Comparison of ENCODE assay signal across 8 mouse cellular contexts in the genomic region with DNA sequence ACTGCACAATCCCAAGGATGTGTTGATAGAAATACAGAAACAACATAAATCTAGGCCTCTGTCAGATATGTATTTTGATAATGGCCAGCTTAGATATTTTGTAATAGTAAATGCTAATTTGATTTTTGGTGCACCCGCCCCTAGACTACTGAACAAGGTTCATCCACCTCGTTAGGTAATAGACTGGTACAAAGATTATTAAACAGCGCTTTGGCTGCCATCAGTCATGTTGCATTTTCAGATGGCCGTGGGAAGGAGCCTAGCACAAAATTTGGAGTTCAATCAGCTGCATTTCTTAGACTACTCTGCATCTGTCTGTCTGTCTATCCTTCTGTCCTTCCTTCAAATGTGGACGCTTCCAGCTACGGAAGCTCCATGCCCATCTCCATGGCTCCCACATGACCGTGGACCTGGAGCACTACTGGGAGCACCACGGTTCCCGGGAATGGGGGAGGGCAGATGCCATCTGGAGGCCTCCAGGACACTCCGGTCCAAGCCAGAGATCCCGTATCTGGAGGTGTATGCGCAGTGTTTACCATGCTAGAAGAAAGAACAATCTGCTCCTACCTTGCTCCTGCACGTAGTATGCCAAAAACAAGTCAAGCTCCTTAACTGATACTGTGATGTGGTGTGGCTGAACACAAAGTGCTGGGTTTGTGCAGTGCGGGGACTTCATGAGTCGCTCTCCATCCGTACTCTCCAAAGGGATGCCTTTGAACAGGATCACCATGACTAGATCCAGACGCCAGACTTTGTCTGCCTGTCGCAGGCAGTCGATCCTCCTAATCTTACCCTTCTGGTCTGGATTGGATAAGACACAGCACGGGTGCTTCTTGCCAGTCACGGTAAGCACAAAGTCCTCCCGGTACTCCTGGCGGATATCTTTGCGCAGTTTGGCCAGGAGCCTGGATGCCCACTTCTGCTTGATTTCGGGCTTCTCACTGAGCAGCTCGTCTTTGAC.
DNase-seq lines count a peak whose midpoint lies in the region; ATAC-seq and TF ChIP-seq lines count a peak whose summit lies in the region.

No protein-coding gene starts in this region.

- H3K4me3 ChIP-seq in intestine, postnatal 0 days (ENCODE audit: low read depth, low read length) = no peak overlapping the region
- H3K4me3 ChIP-seq in intestine, embryonic 15.5 days (replicated peaks) = no peak overlapping the region
- peak overlapping the region; percentile 14; the same call in 1 of the 2 replicates for H3K4me3 ChIP-seq in ES-Bruce4 (ENCODE audit: low read depth, low read length)
- H3K4me3 ChIP-seq in heart, postnatal 0 days (ENCODE audit: low read depth, low read length) = peak overlapping the region; percentile 14
- H3K4me3 ChIP-seq in thymus, adult 2 months (ENCODE audit: control insufficient read depth, insufficient read depth, low read length) = no peak overlapping the region

- 84% methylated on average over 26 of the region's 26 CpGs for WGBS in intestine, postnatal 0 days
- 85% methylated on average over 26 of the region's 26 CpGs for WGBS in intestine, embryonic 15.5 days
- 50% methylated on average over 26 of the region's 26 CpGs for WGBS in heart, postnatal 0 days
- WGBS in thymus, adult 2 months = 93% methylated on average over 26 of the region's 26 CpGs

- H3K4me1 ChIP-seq in intestine, postnatal 0 days (replicated peaks; ENCODE audit: control insufficient read depth, insufficient read depth, low read length) = 0 out of 2 replicates have a peak, but pooled peaks cover 6% of the 10 kb centered on the region
- peaks cover 9% of the 10 kb centered on the region; the same call in 1 of the 2 replicates for H3K4me1 ChIP-seq in intestine, embryonic 15.5 days (replicated peaks)
- peaks cover 3% of the 10 kb centered on the region for H3K4me1 ChIP-seq in ES-Bruce4 (ENCODE audit: control insufficient read depth, insufficient read depth, low read length)
- H3K4me1 ChIP-seq in heart, postnatal 0 days (ENCODE audit: control insufficient read depth, insufficient read depth) = peaks cover 63% of the 10 kb centered on the region
- H3K4me1 ChIP-seq in thymus, adult 2 months (replicated peaks; ENCODE audit: control insufficient read depth, insufficient read depth, low read length) = no peaks in the 10 kb centered on the region

- TF ChIP-seq CTCF in intestine, postnatal 0 days (IDR thresholded peaks at IDR 0.05; ENCODE audit: low read depth) = no peak
- TF ChIP-seq CTCF in ES-Bruce4 (IDR thresholded peaks at IDR 0.05; ENCODE audit: low read depth, low read length) = no peak
- no peak for TF ChIP-seq CTCF in heart, postnatal 0 days (IDR thresholded peaks at IDR 0.05; ENCODE audit: low read depth)
- no peak for TF ChIP-seq CTCF in thymus, adult 2 months (IDR thresholded peaks at IDR 0.05; ENCODE audit: borderline replicate concordance, control insufficient read depth, extremely low read depth, insufficient read depth, low read length, poor library complexity)

- TF ChIP-seq EP300 in ES-Bruce4 (IDR thresholded peaks at IDR 0.05; ENCODE audit: insufficient read depth, low read depth, low read length) = no peak
- TF ChIP-seq EP300 in heart, postnatal 0 days (IDR thresholded peaks at IDR 0.05; ENCODE audit: low read depth) = no peak

- no peaks in the 10 kb centered on the region for H3K27me3 ChIP-seq in intestine, postnatal 0 days (replicated peaks; ENCODE audit: control insufficient read depth, insufficient read depth, low read length)
- no peaks in the 10 kb centered on the region for H3K27me3 ChIP-seq in intestine, embryonic 15.5 days (replicated peaks)
- H3K27me3 ChIP-seq in ES-Bruce4 (ENCODE audit: control insufficient read depth, insufficient read depth, low read length, poor library complexity, severe bottlenecking) = no peaks in the 10 kb centered on the region
- H3K27me3 ChIP-seq in heart, postnatal 0 days (ENCODE audit: control insufficient read depth, insufficient read depth, low read length) = no peaks in the 10 kb centered on the region
- H3K27me3 ChIP-seq in thymus, adult 2 months (ENCODE audit: control insufficient read depth, insufficient read depth, low read length) = no peaks in the 10 kb centered on the region

- no peak overlapping the region for H3K9ac ChIP-seq in intestine, postnatal 0 days (ENCODE audit: low read depth, low read length)
- H3K9ac ChIP-seq in intestine, embryonic 15.5 days = no peak overlapping the region
- no peak overlapping the region for H3K9ac ChIP-seq in ES-Bruce4 (ENCODE audit: low read depth, poor library complexity, severe bottlenecking)
- H3K9ac ChIP-seq in heart, postnatal 0 days (replicated peaks; ENCODE audit: low read depth, low read length) = 0 out of 2 replicates have a peak overlapping the region, but pooled peaks have one; percentile 17

- H3K36me3 ChIP-seq in intestine, postnatal 0 days (ENCODE audit: control insufficient read depth, insufficient read depth) = peaks cover 9% of the 10 kb centered on the region
- peaks cover 4% of the 10 kb centered on the region; the same call in 1 of the 2 replicates for H3K36me3 ChIP-seq in intestine, embryonic 15.5 days
- no peaks in the 10 kb centered on the region for H3K36me3 ChIP-seq in ES-Bruce4 (ENCODE audit: control insufficient read depth, insufficient read depth, low read length, poor library complexity, severe bottlenecking)
- H3K36me3 ChIP-seq in heart, postnatal 0 days (replicated peaks; ENCODE audit: control insufficient read depth, insufficient read depth, low read length) = peaks cover 9% of the 10 kb centered on the region
- H3K36me3 ChIP-seq in thymus, adult 2 months (ENCODE audit: control insufficient read depth, insufficient read depth, low read length) = no peaks in the 10 kb centered on the region

- peak overlapping the region; percentile 8; the same call in 1 of the 2 replicates for H3K27ac ChIP-seq in intestine, postnatal 0 days (ENCODE audit: low read depth, low read length)
- H3K27ac ChIP-seq in intestine, embryonic 15.5 days = no peak overlapping the region
- H3K27ac ChIP-seq in ES-Bruce4 (ENCODE audit: insufficient read depth, low read length) = no peak overlapping the region
- H3K27ac ChIP-seq in heart, postnatal 0 days (ENCODE audit: low read depth) = peak overlapping the region; percentile 83
- H3K27ac ChIP-seq in thymus, adult 2 months (ENCODE audit: control insufficient read depth, insufficient read depth, low read length) = no peak overlapping the region

- ATAC-seq in intestine, postnatal 0 days = no peak
- ATAC-seq in intestine, embryonic 15.5 days = no peak
- no peak for ATAC-seq in heart, postnatal 0 days (ENCODE audit: insufficient read depth, low read depth)

- DNase-seq in cerebellum, adult 18-20 months = peak; percentile 84 to 85
- no peak for DNase-seq in heart, postnatal 0 days (ENCODE audit: low spot score)
- no peak for DNase-seq in spleen, adult 18-20 months
- DNase-seq in thymus, adult 2 months = no peak
- DNase-seq in urinary bladder, postnatal 14 days (ENCODE audit: low spot score) = no peak

- TF ChIP-seq POLR2A in ES-Bruce4 (IDR thresholded peaks at IDR 0.05; ENCODE audit: insufficient read depth, low read length) = no peak
- no peak for TF ChIP-seq POLR2A in thymus, adult 2 months (IDR thresholded peaks at IDR 0.05; ENCODE audit: control insufficient read depth, extremely low read depth, insufficient read depth, low read length, poor library complexity)

- H3K4me2 ChIP-seq in intestine, postnatal 0 days (replicated peaks; ENCODE audit: low read depth) = no peak overlapping the region
- no peak overlapping the region for H3K4me2 ChIP-seq in intestine, embryonic 15.5 days (replicated peaks)
- H3K4me2 ChIP-seq in heart, postnatal 0 days (ENCODE audit: low read depth, low read length) = peak overlapping the region; percentile 95

- no peaks in the 10 kb centered on the region for H3K9me3 ChIP-seq in intestine, postnatal 0 days (ENCODE audit: control insufficient read depth)
- H3K9me3 ChIP-seq in intestine, embryonic 15.5 days = no peaks in the 10 kb centered on the region
- H3K9me3 ChIP-seq in ES-Bruce4 (replicated peaks; ENCODE audit: control insufficient read depth, insufficient read depth, low read length, poor library complexity, severe bottlenecking) = no peaks in the 10 kb centered on the region
- H3K9me3 ChIP-seq in heart, postnatal 0 days (replicated peaks; ENCODE audit: control insufficient read depth, low read length) = no peaks in the 10 kb centered on the region

Comparison
In these comparisons a context has a peak if more than half of its experiments do, and no peak if none do; other contexts are left out.
1. H3K27ac ChIP-seq: peak in intestine, postnatal 0 days (single experiment) and heart, postnatal 0 days (single experiment); none in intestine, embryonic 15.5 days (single experiment), ES-Bruce4 (single experiment) and thymus, adult 2 months (single experiment).
2. H3K4me3 ChIP-seq: peak in ES-Bruce4 (single experiment) and heart, postnatal 0 days (single experiment); none in intestine, postnatal 0 days (single experiment), intestine, embryonic 15.5 days (single experiment) and thymus, adult 2 months (single experiment).
3. DNase-seq: peak in cerebellum, adult 18-20 months (2 of 2); none in heart, postnatal 0 days (single experiment), spleen, adult 18-20 months (0 of 2), thymus, adult 2 months (single experiment) and urinary bladder, postnatal 14 days (single experiment).